Mouse (Mus musculus): ENCODE measurements around the gene Foxd2.

GRCm38 (mm10) chr4:114942583-114942982 lies 33.9 kb upstream of the Foxd2 start:
- TF ChIP-seq POLR2A (IDR thresholded peaks at IDR 0.05; ENCODE audit: insufficient read depth, low read depth, low read length) (no peak), CTCF (IDR thresholded peaks at IDR 0.05; ENCODE audit: insufficient read depth, low read depth, low read length) (no peak)
